Mouse (Mus musculus): Measurements from ENCODE around the gene Arpc5l.

GRCm38 (mm10) chr2:39008954-39009365, 3.8 kb downstream of the Arpc5l start:
- TF ChIP-seq POLR2A (IDR thresholded peaks at IDR 0.05; ENCODE audit: borderline replicate concordance, insufficient read depth, low read length) (no peak), CTCF (IDR thresholded peaks at IDR 0.05; ENCODE audit: borderline replicate concordance, insufficient read depth, low read depth, low read length) (no peak)
